Mouse (Mus musculus) 3134 (cell line): ENCODE data around the gene Fam71e2.

Experiments used
- DNase-seq: peaks from one replicate; pipeline ENCODE4 v3.0.0-alpha.2; 2011; ENCODE audit warnings: low spot score; ENCODE audit not compliant: insufficient read length; ENCODE audit errors: extremely low read depth

Fam71e2 gene

DNA sequence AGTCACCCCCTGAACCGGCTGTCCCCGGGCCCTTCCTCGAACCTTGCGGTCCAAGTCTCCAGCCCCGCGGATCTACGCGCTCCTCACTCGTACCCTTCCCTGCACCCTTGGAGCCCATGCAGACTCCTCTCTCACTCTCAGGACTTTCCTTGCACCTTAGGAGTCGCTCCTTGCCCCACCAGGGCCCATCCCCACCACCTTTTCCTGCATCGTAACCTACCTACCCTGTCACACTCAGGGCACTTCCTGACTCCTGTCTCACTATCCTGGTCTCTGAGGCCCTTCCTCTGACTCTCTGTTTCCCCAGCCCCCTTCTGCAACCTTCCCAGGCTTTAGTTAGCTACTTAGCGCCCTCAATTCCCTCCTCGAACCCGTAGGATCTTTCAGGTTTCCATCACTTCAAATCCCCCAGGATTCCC lies 30.8 kb downstream of the Fam71e2 start:
- DNase-seq, result no peak

DNA sequence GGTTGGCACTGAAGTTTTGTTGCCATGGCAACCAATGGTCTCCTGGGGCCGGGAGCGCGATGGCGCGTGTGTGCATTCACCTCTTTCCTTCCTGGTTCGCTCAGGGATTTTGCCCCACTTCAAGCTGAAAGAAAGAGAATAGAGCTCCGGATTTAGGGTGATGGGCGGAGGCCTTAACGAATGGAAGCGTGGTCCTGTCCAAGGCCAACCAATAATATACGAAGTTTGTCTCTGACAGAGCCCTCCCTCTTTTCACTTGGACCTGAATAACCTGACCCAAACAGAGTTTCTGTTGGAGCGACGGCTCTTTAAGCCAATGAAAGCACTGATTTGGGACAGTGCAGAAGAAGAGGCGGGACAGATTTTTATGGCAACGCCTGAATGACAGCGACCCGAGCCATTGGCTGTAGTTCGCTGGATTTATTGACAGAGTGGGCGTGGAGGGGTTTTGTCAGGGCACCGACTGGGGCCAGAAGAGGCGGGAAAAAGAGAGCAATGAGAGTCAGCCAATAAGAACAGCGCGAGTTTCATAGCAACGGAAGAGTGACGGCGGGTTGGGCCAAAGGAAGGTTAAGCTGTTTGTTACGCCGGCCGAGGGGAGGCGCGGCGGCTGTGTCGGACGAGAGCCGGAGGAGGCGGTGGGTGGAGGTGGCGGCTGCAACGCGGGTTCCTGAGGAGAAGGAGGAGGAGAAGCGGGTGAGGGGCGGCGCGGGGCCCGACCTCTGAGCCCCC lies 31.4 kb downstream of the Fam71e2 start, which contains the start of gene Kmt5c:
Gene Kmt5c (plus strand): TSS at position 572 of the 732 bp plus-strand sequence.
- peak; percentile 92 for DNase-seq

DNA sequence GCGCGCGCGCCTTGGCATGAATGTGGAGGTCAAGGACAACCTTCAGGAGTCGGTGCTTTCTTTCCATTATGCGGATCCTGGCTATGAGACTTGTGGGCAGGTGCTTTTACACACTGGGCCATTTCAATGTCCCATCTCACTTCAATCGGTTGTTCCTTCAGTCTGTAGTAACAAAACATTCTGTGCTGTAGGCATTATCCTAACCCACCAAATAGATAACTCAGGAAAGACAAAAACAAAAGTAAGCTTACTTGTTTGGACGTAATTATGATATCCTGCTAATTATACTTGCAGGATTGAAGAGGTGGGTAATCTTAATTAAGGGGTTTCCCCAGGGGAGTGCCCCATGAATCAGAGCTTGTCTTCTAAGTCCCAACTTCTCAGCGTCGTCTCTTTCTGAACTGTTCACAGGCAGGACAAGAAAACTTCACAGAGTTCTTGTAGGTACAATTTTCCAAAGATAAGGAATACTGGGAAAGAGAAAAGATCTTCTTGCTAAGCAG lies 32.0 kb downstream of the Fam71e2 start:
- no peak for DNase-seq

DNA sequence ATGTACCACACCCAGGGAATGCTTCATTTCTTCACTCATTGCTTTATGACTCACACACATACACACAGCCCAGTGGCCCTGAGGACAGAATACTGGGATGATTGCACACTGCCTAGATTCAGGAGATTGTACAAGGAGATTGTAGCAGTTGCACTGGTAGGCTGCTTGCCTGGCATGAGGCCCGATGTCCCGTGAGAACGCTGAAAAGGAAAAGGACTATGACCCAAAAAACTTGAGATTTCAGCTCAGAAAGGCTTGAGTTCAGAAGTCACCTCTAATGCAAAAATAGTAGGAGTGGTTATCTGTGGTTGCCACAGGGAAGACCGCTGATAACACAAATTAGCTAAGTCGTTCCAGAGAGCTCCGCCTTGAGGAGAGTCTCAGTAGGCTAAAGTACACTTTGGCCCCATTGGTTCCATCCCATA lies 38.1 kb downstream of the Fam71e2 start:
- DNase-seq, result peak; percentile 59

DNA sequence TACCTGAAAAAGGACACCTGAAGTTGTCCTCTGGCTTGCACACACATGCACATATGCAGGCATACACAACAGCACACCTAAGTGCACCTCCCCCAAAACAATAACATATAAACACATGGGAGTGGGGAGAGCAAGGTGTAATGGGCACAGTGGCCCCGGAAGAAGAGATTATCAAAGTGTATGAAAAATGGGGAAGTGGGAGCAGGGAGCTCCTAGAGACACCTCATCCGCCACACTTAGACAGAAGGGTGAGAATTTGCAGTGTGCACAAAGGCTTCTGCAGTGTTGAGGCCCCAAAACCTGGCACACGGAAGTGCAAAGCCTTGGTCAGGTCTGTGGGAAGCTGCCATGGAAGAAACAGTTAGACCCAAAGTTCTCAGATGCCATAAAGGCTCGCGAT lies 40.0 kb downstream of the Fam71e2 start:
- DNase-seq, result no peak

DNA sequence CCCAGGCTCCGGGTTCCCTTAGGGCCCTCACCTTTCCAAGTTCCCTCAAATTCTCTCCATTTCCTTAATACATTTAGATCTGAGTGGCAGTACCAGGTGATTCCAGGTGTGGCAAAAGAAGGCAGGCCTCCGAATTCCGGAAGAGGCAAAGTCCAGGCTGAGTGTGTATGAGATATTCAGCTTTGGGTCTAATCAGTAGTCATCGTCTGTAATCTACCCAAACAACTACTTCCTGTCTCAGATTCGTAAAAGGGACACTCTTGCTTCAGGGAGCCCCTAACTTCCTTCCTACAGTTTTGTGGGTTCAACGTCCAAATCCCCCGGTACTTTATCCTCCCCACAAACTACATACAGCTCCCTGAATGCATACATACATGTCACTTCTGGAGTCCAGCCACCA lies 45.9 kb downstream of the Fam71e2 start, which contains the start of gene Tmem150b:
Gene Tmem150b (minus strand): TSS at position 81 of the 400 bp plus-strand sequence.
- DNase-seq, result no peak

DNA sequence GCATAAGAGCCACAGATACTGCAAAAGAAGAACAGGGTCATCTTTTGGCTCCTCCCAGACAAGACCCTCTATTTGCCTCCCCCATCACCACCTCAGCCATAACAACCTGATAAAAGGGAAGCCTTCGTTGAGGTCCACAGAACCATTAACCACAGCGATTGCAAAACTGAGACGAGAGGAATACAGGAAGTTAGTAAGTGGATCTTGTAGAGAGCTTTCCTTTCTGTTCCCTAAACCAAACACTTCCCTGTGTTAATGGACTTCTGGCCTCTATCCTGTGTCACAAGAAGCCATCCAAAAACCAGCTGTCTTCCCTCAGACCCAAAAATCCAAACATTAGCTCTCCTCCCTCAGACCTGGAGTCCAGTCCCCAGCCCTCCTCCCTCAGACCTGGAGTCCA lies 46.7 kb downstream of the Fam71e2 start:
- no peak for DNase-seq

DNA sequence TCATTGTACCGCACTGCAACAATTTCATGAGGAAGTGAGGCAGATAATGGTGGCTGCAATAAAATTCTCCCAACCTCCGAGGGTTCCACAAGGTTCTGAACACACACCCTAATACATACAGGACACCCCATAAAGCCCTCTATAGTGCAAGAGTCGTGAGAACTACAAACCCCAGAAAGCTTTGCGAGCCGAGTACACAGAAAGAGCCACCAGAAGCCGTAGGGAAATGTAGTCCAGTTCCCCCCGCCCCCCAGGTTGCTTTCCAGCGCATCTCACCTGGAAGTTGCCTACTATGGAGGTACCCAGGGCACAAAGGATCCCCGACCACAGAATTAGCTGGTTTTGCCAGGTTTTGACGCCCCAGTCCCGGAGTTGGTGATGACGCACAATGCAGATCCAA lies 47.6 kb downstream of the Fam71e2 start:
- no peak for DNase-seq

DNA sequence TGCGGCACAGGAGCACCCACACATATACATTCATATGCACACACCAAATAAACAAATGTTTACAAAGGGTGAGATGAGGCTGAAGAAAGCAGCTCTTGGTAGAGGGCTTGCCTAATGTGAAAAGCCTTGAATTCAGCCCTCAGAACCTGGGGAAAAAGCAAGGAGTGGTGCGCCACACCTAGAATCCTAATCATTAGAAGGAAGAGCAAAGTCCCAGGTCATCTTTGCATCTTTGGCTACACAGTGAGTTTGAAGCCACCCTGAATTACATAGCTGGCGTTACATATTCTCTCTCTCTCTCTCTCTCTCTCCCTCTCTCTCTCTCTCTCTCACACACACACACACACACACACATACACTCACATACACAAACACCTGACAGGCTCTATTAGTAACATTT lies 51.8 kb downstream of the Fam71e2 start:
- no peak for DNase-seq

DNA sequence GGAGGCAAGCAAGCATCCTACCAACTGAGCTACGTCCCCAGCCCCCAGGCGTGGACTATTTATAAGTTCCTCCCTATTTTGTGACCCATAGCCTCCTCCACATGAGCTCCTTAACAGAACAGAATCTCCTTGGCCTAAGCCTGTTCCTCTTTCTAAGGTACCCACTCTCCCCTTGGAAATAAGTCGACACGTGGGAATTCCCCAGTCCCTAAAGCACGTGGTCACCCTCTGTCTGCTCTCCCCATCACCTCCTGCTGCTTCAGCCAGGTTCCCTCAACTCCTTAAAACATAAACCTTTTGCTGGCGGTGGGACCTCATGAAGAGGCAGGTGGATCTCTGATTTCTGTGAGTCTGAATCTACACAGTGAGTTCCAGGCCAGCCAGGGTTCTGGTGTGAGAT lies 54.1 kb downstream of the Fam71e2 start:
- no peak for DNase-seq

DNA sequence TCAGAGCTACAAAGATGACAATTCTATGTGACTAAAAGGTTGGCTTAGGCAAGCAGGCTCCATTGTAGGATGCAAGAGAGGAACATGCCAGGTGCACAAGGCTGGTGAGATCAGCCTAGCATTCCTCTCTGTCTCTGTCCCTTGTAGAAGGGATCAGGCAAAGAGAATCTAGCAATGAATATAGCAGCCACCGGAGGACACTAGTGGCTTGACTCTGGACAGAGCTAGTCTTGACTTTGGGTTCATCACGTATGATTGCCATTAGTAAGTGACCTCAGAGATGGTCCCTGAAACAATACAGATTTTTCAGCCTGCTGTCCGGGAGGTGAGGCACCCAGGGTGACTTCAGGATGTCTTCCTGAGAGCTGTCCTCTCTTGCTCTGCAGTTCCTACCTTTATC lies 58.5 kb downstream of the Fam71e2 start:
- DNase-seq, result no peak

DNA sequence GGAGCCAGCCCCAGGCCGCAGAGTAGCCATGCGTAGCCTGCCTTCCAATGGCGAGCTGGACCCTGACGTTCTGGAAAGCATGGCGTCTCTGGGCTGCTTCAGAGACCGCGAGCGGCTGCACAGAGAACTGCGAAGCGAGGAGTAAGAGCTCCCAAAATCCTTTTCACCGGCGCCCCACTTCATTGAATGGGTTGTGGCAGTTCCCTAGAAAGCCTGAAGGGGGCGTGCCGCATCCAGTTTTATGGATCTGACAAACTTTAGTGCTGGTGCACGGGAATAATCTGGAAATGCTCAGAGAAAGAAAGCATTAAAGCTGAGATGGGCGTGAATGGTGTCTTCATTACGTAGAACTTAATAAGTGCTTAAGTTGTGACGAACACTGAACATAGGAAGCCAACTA lies 66.0 kb downstream of the Fam71e2 start:
- DNase-seq, result no peak
